Mouse (Mus musculus): ENCODE measurements around the gene Dnah6.

GRCm38 (mm10) chr6:73267738-73268311 is 46.4 kb upstream of the Dnah6 start:
- TF ChIP-seq CTCF (IDR thresholded peaks at IDR 0.05; ENCODE audit: low read depth, low read length) (no peak), GATA1 (IDR thresholded peaks at IDR 0.05; ENCODE audit: borderline replicate concordance, low read length) (no peak), TAL1 (conservative IDR thresholded peaks at IDR 0.05; ENCODE audit: low read depth, low read length) (no peak), GATA2 (IDR thresholded peaks at IDR 0.05; ENCODE audit: borderline replicate concordance, low read depth, low read length) (no peak), POLR2AphosphoS5 (IDR thresholded peaks at IDR 0.05; ENCODE audit: insufficient replicate concordance, low read depth, low read length) (no peak)

Measured in G1E (cell line).